Mouse (Mus musculus) myocyte (in vitro differentiated cells): Measurements from ENCODE around the gene Med15.

ENCODE experiments used
- CEBPB ChIP-seq: IDR thresholded peaks from 2 replicates; pipeline ENCODE4 v1.6.1; 2011; ENCODE audit warnings: mild to moderate bottlenecking, moderate library complexity; ENCODE audit not compliant: poor library complexity, insufficient read depth, severe bottlenecking
- E2F4 ChIP-seq: IDR thresholded peaks from one replicate; pipeline ENCODE4 v1.6.1; 2011; ENCODE audit warnings: mild to moderate bottlenecking, control low read depth, moderate library complexity; ENCODE audit not compliant: insufficient read depth
- MAX ChIP-seq: IDR thresholded peaks from one replicate; pipeline ENCODE4 v1.6.1; 2011; ENCODE audit warnings: low read depth, mild to moderate bottlenecking, control low read depth
- MYOD1 ChIP-seq, 3 experiments: IDR thresholded peaks; one replicate each; pipeline ENCODE4 v1.6.1; 2011; ENCODE audit warnings: control low read depth in 2 of 3, low read depth in 2 of 3, mild to moderate bottlenecking in 2 of 3, moderate library complexity in 1 of 3; ENCODE audit not compliant: insufficient read length in 2 of 3, control insufficient read depth in 1 of 3
- MYOG ChIP-seq, 3 experiments: IDR thresholded peaks; one replicate each; pipeline ENCODE4 v1.6.1; 2011; ENCODE audit warnings: control low read depth in 2 of 3, low read depth in 2 of 3, mild to moderate bottlenecking in 2 of 3; ENCODE audit not compliant: insufficient read length in 2 of 3, control insufficient read depth in 1 of 3, insufficient read depth in 1 of 3
- POLR2A ChIP-seq: IDR thresholded peaks from one replicate; pipeline ENCODE4 v1.6.1; 2011; ENCODE audit warnings: low read depth, mild to moderate bottlenecking, control low read depth, moderate library complexity; ENCODE audit not compliant: insufficient read length
- POLR2AphosphoS2 ChIP-seq: IDR thresholded peaks from one replicate; pipeline ENCODE4 v1.6.1; 2011; ENCODE audit warnings: low read depth, control low read depth; ENCODE audit not compliant: insufficient read length
- REST ChIP-seq: IDR thresholded peaks from one replicate; pipeline ENCODE4 v1.6.1; 2011; ENCODE audit warnings: mild to moderate bottlenecking, control low read depth, moderate library complexity; ENCODE audit not compliant: insufficient read depth, insufficient read length
- SRF ChIP-seq: IDR thresholded peaks from one replicate; pipeline ENCODE4 v1.6.1; 2011; ENCODE audit warnings: low read depth; ENCODE audit not compliant: control insufficient read depth, insufficient read length
- TCF12 ChIP-seq: IDR thresholded peaks from one replicate; pipeline ENCODE4 v1.6.1; 2011; ENCODE audit warnings: mild to moderate bottlenecking, control low read depth; ENCODE audit not compliant: poor library complexity, insufficient read depth, severe bottlenecking
- TCF3 ChIP-seq: IDR thresholded peaks from one replicate; pipeline ENCODE4 v1.6.1; 2011; ENCODE audit warnings: low read depth, control low read depth; ENCODE audit not compliant: insufficient read length
- USF1 ChIP-seq: IDR thresholded peaks from one replicate; pipeline ENCODE4 v1.6.1; 2011; ENCODE audit warnings: low read depth, mild to moderate bottlenecking, control low read depth, moderate library complexity

- TF ChIP-seq USF1 (no peak), POLR2A (no peak), TCF12 (no peak), REST (no peak), CEBPB (no peak), MYOG (IDR thresholded peaks at IDR 0.05; ENCODE audit: control insufficient read depth in 1 of 3, insufficient read depth in 1 of 3, insufficient read length in 2 of 3, low read depth in 2 of 3) (no peak), MAX (no peak), POLR2AphosphoS2 (no peak), MYOD1 (IDR thresholded peaks at IDR 0.05; ENCODE audit: control insufficient read depth in 1 of 3, insufficient read length in 2 of 3, low read depth in 2 of 3) (no peak), TCF3 (no peak), SRF (no peak), E2F4 (no peak)
Measured at GRCm38 (mm10) chr16:17776828-17777227, 44.1 kb upstream of the Med15 start.
